Mouse (Mus musculus) inflammation-experienced regulatory T-cells, adult 6 months (primary cell): ENCODE results near the gene Itih2. TPM values are rescaled to one million over a fixed set of nuclear protein-coding genes. Genes with fewer than 3 reads are reported as not detected.

Source experiments
- polyA plus RNA-seq, 3 experiments: library from polyadenylated mRNA; unstranded; fragments of 100-300 nt; shearing (Covaris generic); gene quantifications; one replicate each; pipeline ENCODE4 v1.2.1; 2017

The Itih2 gene
- polyA plus RNA-seq, 3 experiments from 2014 or later: not detected

Other genes with a start within 250 kb of the Itih2 start
- 1 to 10 TPM in 2 of 3 experiments, not detected in 1; 1.5 to 1.6 TPM for gene 9230102O04Rik, start 241.9 kb downstream of the Itih2 start, polyA plus RNA-seq
- 100 to 1,000 TPM; 131 to 148 (median 135) TPM for gene Gata3, start 241.4 kb downstream of the Itih2 start, polyA plus RNA-seq
- gene Taf3, start 82.8 kb downstream of the Itih2 start, polyA plus RNA-seq: 10 to 100 TPM; 12.7 to 19.0 (median 17.6) TPM
- gene Atp5c1, start 50.9 kb downstream of the Itih2 start, polyA plus RNA-seq: 100 to 1,000 TPM; 577 to 685 (median 654) TPM
- gene Kin, start 50.8 kb downstream of the Itih2 start, polyA plus RNA-seq: 10 to 100 TPM; 26.3 to 32.4 (median 31.1) TPM
- 10 to 100 TPM in 1 of 3 experiments, 1 to 10 TPM in 2; 6.5 to 11.0 (median 7.3) TPM for gene Itih5, start 22.2 kb upstream of the Itih2 start, polyA plus RNA-seq
- gene Sfmbt2, start 239.1 kb upstream of the Itih2 start, polyA plus RNA-seq: 1 to 10 TPM; 1.2 to 2.9 (median 2.7) TPM